Mouse (Mus musculus): ENCODE measurements around the gene Plekhs1.
"Not testable (repeated sequence)": the region's sequence is repeated elsewhere in the genome, so short reads cannot be mapped to it uniquely, and the experiment has no call there.

Plekhs1 gene

GRCm38 (mm10) chr19:56457569-56457968 is 3.9 kb upstream of the Plekhs1 start:
- DNase-seq (ENCODE audit: low read depth in 2 of 2, low spot score in 2 of 2), result no peak

GRCm38 (mm10) chr19:56459154-56460050 is 2.0 kb upstream of the Plekhs1 start:
- no peak for DNase-seq (ENCODE audit: low read depth in 2 of 2, low spot score in 2 of 2)

- no peak for DNase-seq (ENCODE audit: low read depth in 2 of 2, low spot score in 2 of 2)
Observed at GRCm38 (mm10) chr19:56460241-56460640, 1.2 kb upstream of the Plekhs1 start.

GRCm38 (mm10) chr19:56462786-56463185 is 1.3 kb downstream of the Plekhs1 start:
- no peak for DNase-seq (ENCODE audit: low read depth in 2 of 2, low spot score in 2 of 2)

DNA sequence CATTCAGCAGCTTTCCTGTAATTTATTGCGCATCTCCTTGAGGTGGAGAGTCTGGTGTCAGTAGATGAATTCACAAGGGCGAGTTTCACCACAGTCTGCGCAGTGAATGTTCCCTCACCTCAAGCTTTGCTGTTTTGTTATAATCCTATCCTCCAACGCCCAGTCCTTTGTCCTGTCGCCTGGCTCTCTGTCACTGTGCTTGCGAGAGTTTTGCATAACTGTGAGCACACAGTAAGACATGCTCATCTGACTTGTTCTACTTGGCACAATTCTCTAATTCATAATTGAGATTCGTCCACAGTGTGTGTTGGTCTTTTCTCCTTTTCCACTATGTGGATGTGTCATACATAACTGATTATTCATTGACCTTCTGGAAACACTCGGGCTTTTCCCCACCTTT is 5.0 kb downstream of the Plekhs1 start:
- DNase-seq (ENCODE audit: low read depth in 2 of 2, low spot score in 2 of 2), result no peak

- no peak for DNase-seq (ENCODE audit: low read depth in 2 of 2, low spot score in 2 of 2)
Observed at GRCm38 (mm10) chr19:56470286-56471020, 9.0 kb downstream of the Plekhs1 start.

- DNase-seq (ENCODE audit: low read depth in 2 of 2, low spot score in 2 of 2), result no peak
Observed at GRCm38 (mm10) chr19:56471934-56472333, 10.5 kb downstream of the Plekhs1 start.

DNA sequence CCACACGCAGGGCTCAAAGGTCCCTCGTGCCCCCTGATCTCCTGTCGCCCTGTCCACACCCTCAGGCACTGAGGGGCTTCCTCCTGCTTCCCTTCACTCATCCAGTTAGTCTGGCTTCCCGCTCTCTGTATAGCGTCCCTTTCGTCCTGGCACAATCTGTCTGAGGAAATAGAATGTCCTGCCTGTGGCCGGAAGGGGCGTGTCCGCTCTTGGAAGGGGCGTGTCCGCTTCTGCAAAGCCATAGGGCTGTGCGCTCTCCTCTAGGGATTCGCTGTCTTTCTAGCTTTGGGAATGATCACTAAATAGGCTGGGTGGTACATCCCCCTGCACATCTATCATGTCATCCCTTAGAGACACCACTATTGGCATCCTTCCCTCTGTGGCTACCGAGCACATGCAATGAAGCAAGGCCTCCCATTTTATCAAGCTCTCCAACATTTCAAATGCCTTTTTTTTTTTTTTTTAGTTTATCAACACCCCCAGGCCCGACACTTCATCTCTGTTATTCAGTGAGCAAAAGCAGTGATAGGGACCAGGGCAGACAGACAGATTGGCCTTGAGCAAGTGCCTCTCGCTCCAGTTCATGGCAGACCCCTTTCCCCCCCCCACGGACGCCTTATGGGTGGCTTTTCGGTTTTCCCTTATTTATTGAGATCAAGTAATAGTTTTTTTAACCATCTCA is 13.6 kb downstream of the Plekhs1 start:
- DNase-seq (ENCODE audit: low read depth in 2 of 2, low spot score in 2 of 2), result no peak

GRCm38 (mm10) chr19:56476546-56476945 is 15.1 kb downstream of the Plekhs1 start:
- no peak for DNase-seq (ENCODE audit: low read depth in 2 of 2, low spot score in 2 of 2)

- no peak for DNase-seq (ENCODE audit: low read depth in 2 of 2, low spot score in 2 of 2)
Observed at GRCm38 (mm10) chr19:56477253-56477652, 15.8 kb downstream of the Plekhs1 start.

GRCm38 (mm10) chr19:56477832-56478231 is 16.4 kb downstream of the Plekhs1 start:
- no peak for DNase-seq (ENCODE audit: low read depth in 2 of 2, low spot score in 2 of 2)

GRCm38 (mm10) chr19:56484630-56485375 is 23.4 kb downstream of the Plekhs1 start:
- DNase-seq (ENCODE audit: low read depth in 2 of 2, low spot score in 2 of 2), result no peak

DNA sequence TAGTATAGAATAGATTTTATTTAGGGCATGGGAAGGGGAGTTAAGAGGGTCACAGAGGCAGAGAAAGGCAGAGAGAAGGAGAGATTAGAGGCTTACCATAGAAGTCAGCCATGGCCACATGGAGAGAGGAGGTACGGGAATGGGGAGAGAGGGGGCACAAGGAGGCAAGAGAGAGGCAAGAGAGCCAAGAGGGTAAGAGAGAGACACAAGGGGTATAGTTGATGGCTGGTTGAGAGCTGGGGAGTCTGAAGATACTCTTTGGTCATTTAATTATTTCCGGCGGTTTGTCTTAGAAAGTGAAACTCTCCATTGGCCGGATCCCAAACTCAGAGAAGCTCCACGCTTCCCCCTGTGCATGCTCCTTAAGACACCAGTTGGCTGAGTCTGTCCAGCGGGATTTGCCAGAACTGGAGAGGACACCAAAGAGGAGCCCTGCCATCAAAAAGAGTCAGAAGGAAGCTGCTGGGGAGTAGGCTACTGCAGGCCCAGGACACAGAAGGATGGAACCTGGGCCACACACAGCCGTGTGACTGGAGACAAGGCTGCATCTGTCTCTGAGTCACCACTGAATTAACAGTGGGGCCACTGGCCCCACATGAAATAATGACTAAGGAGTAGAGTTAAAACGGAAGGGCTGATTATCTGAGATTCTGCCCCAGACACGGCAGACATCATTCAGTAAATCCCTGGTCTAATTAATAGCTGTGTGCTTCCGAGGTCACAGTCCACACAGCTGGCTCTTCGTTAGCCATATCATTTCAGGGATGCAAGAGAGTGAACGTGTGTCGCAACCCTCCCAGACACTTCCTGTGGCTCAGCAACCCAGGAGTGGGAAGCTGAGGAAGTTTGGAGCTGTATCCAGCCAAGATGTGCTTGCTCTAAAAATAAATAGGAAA is 24.2 kb downstream of the Plekhs1 start:
- no peak for DNase-seq (ENCODE audit: low read depth in 2 of 2, low spot score in 2 of 2)

GRCm38 (mm10) chr19:56486926-56487325 is 25.5 kb downstream of the Plekhs1 start:
- DNase-seq (ENCODE audit: low read depth in 2 of 2, low spot score in 2 of 2), result no peak

- DNase-seq (ENCODE audit: low read depth in 2 of 2, low spot score in 2 of 2), result no peak
Observed at GRCm38 (mm10) chr19:56487339-56487738, 25.9 kb downstream of the Plekhs1 start.

- DNase-seq (ENCODE audit: low read depth in 2 of 2, low spot score in 2 of 2), result no peak
Observed at GRCm38 (mm10) chr19:56489601-56490000, 28.2 kb downstream of the Plekhs1 start.

GRCm38 (mm10) chr19:56494157-56494556 is 32.7 kb downstream of the Plekhs1 start:
- DNase-seq (ENCODE audit: low read depth in 2 of 2, low spot score in 2 of 2), result not testable (repeated sequence)

- not testable (repeated sequence) for DNase-seq (ENCODE audit: low read depth in 2 of 2, low spot score in 2 of 2)
Observed at GRCm38 (mm10) chr19:56503069-56503468, 41.6 kb downstream of the Plekhs1 start.

DNA sequence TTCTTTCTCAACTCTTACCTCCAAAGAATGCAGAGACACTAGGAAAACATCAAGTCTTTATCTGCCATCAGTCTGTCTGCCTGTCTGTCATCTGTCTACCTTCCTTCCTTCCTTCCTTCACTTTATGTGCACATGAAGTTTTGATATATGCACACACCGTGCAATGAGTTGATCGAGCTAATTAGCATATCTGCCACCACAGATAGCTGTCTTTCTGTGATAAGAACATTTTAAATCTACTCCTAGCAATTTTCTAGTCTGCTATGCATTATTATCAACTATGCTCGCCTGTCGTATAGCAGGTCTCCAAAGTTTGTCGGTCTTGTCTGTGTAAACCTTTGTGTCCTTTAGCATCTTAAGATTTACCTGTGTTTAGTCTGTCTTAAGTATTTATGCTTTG is 42.1 kb downstream of the Plekhs1 start:
- not testable (repeated sequence) for DNase-seq (ENCODE audit: low read depth in 2 of 2, low spot score in 2 of 2)

GRCm38 (mm10) chr19:56511207-56511606 is 49.8 kb downstream of the Plekhs1 start:
- DNase-seq (ENCODE audit: low read depth in 2 of 2, low spot score in 2 of 2), result not testable (repeated sequence)
